Mouse (Mus musculus): ENCODE measurements at regions not wholly inside any gene's neighbourhood (a gene's known extent, or its start where the extent isn't known, plus 50 kb on each side); places are given as distances from the start of the nearest gene placed in this dataset.

DNA sequence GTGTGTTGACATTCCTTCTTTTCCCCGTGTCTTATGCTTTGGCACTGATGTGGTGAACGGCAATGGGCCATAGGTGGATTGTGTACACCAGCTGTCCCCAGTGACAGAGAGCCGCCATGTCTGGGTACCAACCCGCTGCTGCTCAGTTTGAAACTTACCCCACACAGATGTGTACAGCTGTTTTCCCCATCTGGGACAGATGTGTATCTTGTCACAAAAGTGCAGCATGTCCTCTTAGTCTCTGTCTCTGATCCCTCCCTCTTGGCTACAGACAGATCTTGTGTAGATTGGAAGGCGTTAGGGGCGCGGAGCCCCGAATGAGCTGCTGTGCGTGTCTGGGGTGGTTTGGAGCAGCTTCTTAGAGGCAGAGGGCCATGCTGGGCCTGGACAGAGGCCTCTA, 196.1 kb upstream of the Sulf2 start:
- no peak for DNase-seq

DNA sequence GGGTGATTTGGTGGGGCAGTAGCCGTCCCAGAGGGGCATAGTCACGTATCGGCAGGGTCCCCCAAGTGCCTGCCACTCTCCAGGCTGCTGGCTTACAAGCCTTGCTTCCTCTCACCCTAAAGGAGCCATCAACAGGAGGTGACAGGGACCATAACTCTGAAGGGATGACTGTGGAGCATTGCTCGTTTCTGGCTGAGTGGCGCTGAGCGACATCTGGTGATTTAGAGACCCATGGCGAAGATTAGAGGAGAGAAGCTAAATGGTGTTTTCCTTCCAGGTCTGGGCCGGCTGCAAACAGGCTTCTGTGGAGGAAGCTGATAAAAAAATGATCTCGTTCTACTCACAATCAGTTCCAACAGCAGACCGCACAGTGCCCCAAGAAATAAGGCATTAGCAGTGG, 193.2 kb upstream of the Sulf2 start:
- DNase-seq: no peak

DNA sequence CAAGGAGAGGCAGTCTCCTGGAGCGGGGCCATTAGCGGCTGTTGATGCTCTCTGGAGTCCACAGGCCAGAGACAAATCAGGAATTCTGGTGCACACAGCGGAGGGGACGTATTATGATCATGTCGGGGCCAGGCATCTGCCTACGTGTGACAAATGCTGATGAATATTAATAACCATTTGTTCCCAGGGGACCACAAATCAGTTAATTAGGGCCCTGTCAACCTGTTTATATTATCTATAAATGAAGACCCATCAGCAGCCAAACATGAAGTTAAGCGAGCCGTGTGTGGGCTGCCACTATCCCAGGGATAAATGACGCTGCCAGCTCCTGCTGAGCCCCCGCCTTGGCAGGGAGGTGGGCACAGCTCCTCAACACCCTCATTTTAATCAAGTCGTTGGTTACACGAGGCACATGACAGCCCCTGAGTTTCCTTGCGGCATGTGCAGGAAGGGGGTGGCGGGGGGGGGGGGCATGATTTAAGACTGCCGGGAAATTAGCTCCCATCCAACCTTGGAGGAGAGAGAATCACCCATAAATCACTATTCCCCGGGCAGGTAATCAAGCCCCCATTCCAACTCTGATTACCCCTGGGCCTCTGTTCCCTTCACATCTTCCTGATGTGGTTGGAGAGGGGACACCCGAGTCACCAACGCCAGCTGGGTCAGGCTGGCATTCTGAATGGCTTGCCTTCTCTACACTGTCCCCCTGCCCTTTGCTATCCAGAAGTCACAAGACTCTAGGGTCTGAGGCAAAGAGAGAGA, 191.1 kb upstream of the Sulf2 start:
- no peak for DNase-seq

DNA sequence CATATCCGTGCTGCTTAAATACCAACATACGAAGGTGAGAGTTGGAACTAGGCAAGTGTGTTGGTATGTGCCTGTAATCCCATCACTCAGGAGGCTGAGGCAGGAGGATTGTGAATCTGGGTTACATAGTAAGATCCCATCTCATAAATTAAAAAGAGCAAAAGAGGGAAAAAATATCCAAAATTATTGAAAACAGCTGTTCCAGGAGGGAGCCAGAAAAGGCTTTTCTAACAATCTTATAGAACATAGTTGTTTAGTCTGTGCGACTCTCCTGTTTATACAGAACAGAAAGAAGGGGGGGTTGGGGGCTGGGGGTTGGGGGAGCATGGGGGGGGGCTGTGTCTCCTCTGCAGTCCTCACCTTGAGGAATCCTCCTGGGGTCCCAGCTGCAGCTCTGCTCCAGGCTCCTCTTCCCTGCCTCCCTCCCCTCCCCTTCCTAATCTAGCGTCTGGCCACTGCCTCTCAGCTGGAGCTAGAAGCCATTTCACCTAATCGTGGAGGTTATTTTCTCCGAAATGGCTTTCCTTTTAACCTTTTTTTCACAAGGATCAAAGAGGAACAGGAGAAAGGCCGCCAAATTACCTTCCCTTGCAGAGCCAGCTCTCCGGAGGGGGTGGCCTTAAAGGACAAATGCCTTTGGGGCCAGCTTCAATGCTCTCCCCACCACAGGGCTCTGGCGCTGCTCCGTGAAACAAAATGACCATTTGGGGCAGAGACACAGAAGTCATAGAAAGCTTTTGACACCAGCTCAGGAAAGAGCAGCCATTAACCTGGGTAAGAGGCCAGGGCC, 188.3 kb upstream of the Sulf2 start:
- DNase-seq: no peak

DNA sequence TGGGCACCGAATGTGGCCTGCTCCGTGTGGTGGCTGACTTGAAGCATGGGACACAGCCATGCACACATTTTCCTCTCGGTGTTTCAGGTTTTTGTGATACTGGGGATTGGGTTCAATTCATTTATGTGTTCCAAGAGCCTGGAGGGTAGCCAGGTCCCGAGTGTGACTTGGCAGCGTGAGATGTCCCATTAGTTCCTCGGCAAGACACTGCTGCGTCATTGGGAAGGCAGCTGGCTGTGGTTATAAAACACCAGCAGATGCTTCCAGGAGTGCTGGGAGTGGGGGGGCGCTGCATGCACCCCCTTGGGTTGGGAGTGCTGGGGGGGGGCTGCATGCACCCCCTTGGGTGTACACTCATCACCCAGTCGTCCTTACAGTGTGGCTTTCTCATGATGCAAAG, 186.9 kb upstream of the Sulf2 start:
- DNase-seq: peak; percentile 8

DNA sequence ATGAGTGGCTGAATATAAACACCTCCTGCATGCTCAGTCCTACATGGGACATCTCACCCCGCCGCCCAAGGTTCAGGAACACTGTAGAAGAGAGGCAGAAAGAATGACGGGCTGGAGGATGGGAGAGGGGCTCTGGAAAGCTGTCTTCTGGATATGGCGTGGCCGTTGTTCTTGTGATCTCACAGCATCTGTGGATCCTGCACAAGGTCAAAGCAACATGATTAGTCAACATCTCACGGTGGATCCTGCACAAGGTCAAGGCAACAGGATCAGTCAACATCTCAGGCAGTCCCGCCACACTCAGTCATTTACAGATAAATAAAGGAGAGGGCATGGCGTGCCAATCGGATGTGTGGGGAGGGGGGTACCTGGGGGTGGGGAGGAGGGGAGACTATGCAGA, 184.7 kb upstream of the Sulf2 start:
- no peak for DNase-seq

DNA sequence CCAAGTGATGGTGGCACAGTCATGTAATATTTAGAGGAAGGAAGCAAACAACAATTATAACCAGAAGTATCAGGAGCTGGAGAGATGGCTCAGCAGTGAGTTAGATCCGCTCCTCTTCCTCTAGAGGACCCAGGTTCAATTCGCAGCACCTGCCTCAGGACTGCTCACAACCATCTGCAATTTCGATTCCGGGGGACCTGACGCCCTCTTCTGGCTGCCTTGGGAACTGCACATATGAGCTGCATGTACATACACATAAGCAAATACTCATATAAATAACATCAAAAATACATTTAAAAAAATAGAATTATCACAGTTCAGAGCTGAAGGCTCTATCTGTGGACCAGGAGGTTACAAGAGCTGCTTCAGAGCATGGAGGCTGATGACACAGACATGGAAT, 184.0 kb upstream of the Sulf2 start:
- no peak for DNase-seq

DNA sequence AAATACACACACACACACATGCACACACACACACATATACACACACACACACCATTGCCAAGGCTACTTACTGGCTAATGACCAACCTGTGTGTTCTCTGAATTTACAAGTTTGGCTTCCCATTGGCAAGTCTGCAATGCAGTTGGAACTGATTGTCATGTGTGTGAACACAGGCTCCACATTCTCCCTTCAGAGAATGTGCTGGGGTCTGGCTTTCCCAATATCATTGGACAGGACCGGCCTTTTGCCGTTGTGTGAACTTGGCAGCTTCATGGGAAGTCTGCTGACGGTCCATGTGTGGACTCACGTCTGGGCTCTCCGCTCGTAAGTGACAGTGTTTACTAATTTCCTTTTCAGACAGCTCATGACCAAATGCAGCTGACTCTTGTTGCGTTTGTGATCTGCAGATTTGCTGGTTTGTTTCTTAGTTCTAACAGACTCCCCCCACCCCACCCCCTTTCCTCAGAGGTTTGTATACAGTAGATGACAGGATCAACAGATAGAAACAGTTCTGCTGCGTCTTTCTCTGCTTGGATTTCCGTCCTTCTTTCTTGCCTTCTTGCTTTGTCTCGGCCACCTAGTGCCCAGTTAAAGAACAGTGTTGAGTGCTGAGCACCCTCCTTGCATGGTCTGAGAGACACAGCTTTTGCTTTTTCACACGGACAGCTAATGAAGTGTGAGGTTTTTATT, 183.1 kb upstream of the Sulf2 start:
- no peak for DNase-seq

DNA sequence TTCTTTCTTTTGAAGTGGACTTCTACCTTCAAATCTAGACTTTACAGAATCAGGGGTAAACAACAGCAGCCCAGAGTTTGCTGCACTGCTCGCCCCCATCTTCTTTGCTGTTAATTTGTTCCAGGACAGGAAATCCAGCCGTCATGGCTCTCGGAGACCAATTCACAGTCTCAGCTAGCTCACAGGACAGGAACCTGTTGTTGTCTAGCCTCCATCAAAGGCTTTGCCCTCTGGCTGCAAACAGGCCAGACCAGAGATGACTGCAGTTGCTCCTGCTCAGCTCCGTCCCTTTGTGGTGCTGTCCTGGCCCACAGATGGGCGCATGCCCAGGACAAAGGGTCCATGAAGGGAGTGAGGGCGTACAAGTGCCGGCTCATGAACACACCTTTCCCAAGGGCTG, 182.2 kb upstream of the Sulf2 start:
- DNase-seq: no peak

DNA sequence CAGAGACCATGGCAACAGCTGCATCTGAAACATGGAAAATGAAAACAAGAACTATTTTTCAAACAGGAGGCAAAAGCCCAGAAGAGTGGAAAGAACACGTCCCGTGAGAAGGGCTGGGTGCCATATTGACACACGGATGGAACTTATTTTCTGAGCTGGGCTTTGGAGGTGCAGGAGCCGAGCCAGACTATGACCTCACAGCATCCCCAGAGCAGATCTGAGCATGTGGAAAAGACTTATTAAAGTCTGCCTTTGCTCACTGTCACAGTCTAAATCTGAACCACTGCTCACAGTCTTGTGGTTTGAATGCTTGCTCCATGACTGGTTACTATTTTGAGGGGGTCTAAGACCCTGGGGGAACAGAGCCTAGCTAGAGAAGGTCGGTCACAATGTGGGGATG, 180.2 kb upstream of the Sulf2 start:
- DNase-seq: no peak

DNA sequence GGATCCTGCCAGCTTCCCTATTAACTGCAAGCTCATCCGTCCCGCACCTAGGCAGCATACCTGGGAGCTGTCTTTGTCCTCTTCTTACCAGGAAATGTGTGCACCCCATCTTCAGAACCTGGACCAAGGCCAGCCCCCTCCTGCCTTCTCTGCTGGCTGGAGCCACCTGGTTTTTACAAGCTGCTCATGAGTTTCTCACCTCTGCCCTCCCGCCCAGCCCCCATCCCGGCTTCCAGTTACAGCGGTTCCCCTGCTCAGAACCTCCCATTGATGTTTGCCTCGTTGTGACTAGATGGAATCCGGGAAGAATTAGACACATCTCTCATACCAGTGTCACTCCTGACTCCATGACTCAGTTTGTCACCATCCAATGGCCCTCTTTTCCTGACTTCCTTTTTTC, 179.1 kb upstream of the Sulf2 start:
- no peak for DNase-seq

DNA sequence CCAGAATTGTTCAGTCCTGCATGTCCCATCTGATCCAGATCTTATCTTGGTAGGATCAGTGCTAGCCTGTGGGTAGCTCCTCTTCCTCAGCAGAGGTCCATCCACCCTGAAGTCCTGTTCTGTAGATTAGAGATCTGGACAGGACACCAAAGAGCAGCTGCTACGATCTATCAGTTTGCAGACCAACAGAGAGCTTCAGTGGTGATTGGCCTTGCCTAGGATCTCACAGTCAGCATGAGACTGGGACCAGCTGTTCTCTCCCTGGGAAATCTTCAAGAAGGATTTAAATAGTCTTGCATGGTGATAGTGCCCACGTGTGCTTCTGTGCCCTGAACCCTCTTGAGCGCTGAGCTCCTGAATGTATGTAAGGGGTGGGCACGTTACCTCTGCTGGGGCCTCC, 178.4 kb upstream of the Sulf2 start:
- no peak for DNase-seq

DNA sequence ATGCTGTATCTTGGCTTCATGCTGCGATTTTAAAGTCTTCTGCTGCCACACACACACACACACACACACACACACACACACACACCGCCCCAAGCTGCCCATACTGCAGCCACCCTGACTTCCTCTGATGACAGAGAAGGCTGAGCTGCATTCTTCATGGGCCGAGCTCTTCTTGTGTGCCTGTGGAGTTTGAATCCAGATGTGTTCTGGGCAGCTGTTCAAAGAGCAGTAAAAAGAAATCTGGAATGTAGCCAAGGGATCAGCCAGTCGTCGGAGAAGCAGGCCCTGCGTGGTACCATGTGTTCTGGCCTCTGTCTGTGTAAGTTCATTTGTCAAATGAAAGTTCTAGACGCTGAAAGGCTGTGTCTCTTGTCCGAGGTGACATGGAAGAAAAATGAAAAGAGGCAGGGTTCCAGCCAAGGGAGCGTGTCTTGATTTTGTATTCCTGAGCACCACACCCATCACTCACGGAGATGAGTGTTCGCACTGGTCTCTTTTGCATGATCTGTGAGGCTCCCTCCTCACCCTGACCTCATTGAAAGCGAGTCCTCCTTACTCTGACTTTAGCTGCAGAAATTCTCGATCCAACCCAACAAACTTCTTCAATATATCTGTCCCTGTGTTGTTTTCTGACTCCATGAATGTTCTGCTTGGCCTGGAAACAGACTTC, 177.4 kb upstream of the Sulf2 start:
- DNase-seq: no peak

DNA sequence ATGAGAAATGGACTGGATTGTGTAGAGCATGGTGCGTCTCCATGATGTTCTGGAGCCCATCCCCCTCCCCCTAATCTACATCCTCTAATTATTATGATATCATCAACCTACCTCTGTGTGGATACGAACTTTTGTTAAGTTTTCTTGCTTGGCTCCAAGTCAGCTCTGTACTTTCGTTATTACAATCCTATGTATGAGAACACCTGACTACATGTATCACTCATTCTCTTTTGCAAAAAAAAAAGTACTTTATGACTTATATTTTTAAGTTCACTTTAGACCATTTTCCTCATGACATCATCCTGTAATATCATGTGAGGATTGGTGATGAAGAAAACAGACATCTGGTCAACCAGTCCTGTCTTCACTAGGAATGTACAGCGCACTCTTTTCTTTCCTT, 175.7 kb upstream of the Sulf2 start:
- DNase-seq: no peak

DNA sequence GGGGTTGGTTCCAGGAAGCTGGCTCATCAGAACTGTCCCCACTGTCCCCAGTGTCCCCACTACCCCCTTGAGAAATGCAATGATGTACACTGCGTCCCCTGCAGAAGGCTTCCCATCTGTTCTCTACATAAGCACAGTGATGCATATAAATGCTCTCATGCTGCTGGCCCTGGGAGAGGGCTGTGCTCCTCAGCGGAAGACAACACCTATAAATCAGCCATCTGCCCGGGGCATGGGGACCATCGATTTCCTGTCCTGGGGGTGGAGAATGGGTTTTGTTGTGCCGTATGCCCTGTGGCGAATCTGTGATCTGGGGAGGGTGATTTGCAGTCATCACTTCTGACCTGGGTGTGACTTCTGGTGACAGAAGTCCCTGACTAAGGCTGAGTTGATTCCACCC, 174.9 kb upstream of the Sulf2 start:
- no peak for DNase-seq

DNA sequence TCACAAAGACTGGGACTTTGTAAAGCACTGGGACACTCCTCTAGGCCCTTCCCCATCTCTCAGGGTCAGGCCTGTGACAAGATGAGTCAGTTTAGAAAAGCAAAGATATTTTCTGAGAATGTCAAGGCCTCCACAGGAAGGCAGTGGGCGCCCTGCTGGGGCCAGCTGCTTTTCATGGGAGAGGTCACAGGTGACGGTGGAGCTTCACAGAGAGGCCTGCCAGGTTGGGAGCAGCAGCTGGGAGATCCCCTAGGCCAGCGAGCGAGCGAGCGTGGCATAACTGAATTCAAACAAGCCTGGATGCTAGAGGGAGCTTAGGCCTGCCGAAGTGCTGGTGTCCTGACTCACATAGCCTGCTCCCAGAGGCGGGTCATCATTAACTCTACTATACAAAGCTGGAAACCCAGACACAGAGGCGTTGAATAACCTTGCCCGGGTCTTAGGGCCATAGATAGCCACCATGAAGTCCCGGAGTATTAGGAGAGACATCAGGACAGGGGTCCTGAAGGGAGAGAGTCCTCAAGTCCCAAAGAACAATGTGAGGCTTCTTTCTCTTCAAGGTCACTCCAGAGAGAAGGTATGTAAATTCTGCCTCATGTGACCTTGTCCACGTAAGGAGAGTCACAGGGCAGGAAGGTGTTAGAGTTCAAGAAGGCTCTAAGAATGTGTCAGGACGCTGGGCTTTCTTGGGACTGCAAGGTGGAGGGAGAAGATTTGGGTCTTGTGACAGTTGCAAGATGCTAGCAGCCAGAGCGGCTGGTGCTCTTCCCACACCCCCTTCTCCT, 174.3 kb upstream of the Sulf2 start:
- DNase-seq: no peak

DNA sequence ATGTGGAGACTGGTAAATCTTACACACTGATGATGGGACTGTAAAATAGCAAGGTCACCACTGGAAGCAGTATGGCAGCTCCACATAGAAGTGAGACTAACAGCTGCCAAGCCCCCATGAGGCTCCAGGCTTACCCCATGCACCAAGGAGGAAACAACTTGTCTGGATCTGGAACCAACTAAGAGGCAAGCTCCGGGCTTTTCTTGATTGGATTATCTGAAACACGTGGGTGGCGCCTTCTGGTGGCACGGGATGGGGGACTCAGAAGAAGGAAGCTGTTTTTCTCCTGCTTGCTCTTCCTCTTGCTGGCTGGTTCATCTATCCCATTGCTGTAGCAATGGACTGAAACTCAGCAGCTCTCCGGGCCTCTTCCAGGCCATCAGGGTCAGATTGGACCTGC, 171.5 kb upstream of the Sulf2 start:
- no peak for DNase-seq

DNA sequence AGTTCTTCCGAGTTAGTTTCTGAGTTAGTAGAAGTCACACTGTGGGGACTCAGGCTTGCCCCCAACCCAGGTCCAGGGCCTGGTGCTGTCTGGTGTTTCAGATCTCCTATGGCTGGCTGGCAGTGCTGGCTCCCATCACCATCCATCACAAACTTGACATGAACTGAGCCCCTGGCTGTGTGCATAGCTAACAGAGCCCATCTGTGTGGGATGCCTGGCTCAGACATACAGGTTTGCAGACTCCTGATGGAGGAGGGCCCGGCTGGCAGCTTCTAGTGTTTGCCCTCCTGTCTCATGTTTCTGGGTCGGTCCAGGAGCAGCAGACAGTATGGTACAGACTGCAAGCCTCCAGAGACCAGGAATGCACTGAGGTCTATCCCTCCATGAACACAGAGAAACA, 169.5 kb upstream of the Sulf2 start:
- no peak for DNase-seq

DNA sequence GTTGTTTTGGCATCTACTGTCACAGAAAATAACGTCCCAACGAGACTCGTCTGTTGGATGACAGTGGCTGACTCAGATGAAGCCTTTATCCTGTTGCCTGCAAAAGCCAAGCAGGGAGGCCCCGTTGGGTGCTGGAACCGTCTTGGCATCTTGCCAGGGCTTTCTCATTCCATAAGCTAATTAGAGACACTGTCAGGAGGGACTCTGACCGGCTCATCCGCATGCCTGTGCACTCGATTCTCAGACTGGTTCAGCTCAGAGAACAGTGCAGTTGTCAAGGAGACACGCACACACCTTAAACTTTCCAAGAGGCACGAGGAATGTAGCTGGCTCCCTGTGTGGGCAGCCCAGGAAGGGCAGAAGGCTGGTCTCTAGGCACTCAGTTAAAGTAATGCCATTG, 169.0 kb upstream of the Sulf2 start:
- DNase-seq: no peak

DNA sequence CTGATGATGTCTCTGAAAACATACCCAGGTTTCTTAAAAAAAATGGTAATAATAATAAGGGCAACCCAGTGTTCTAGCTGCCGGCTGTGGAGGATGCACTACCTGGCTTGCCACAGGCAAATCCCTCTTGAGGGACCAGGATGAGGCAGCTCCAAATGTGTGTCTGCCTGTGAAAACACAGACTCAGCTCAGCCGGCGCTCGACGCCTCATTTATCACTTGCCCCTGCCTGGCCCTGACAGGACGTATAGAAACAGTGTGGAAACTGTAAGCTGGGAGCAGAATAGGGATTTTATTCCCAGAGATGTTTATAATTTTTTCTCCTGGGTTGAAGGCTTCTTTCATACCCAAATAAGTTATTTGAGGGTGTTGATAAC, 167.2 kb upstream of the Sulf2 start:
- DNase-seq: no peak

DNA sequence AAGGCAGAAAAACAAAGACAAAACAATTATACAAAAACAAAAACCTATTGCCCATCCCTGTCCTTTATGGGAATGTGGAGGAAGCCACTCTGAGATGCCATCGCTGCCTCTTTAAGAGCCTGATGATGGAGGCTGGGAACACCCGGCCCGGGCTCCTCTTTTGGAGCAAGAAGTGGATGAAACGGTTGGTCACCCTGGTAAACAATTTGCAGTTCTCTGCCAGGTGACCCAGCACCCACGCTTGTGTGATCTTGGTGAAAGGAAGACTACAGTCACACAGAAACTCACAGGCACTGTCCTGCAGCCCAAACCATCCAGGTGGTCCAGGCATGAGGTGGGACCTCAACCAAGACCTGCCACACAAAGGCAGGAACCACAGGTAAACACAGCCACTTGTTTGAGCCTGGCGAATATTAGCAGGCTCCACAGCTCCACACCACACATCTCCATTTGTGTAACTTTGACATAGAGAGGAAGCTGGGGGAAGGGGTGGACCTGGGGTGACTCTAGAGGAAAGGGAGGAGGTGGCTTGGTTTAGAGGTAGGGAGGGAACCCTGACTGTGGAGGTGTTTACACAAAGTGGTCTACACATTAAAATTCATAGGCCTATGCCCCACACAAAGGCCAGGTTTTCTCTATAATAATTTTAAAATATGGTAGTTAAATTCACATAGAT, 166.7 kb upstream of the Sulf2 start:
- no peak for DNase-seq

DNA sequence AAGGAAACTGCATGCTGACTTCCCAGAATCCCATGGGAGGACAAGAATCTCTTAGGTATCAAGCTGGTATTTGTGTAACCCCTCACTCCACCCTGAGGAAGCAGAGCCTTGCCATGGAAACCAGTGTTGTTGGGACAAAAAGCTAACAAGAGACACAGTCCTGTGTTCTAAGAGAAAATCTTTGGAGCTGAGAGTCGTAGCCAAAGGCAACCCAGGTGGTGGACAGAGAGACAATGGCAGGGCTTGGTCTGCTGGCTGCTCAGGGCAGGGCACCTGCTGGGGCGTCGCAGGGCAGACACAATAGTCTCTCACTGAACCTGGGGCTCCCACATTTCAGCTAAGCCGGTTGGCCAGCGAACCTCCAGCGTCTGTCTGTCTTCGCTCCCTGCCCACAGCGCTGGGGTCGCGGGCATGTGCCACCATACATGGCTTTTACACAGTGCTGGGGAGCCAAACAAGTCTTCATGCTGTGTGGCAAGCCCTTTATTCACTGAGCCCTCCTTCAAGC, 161.0 kb upstream of the Sulf2 start:
- no peak for DNase-seq

Measured in cerebellum, adult 8-10 months (tissue).